Mouse (Mus musculus): ENCODE measurements around the gene Doc2g.

- TF ChIP-seq POLR2A (IDR thresholded peaks at IDR 0.05; ENCODE audit: borderline replicate concordance, extremely low read depth, insufficient read depth, insufficient read length, poor library complexity, severe bottlenecking) (no peak), CTCF (IDR thresholded peaks at IDR 0.05; ENCODE audit: borderline replicate concordance, extremely low read depth, insufficient read depth, insufficient read length) (no peak)
These were observed 52.3 kb downstream of the Doc2g start for GRCm38 (mm10) chr19:4055216-4055946.

All from brain, embryonic 14.5 days (tissue).